In the genomic region with DNA sequence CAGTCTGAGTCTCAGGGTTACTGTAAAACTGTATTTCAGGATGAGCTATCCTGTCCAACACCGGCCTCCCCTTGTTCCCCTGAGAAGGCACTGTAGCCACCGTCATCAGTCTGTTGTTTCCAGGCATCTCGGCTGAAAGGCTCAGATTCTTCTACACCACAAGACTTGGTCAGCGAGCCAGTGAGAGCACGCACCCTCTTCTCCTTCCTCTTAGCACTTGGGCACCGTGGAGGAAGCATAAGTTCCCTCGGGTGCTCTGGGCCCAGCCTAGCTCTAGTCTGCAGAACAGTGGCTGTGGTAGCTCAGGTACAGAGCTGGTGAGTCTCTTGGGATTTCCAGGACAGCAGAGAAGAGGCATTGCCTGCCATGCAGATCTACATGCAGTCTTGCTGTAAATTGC, we compare ENCODE assay signal across 13 mouse cellular contexts.
"Had no signal": no experiment of that assay in that cellular context is flagged by ENCODE, and none has a peak within 500 bp of the region (broad histone marks: within the 10 kb centered on the region; RNA-seq: fewer than 3 reads in every experiment).

No protein-coding gene starts in this region.

- H3K4me3 ChIP-seq: kidney, embryonic 15.5 days; limb, embryonic 13.5 days; midbrain, embryonic 13.5 days had no signal

- H3K36me3 ChIP-seq: kidney, embryonic 15.5 days; limb, embryonic 13.5 days; midbrain, embryonic 13.5 days had no signal

- H3K4me2 ChIP-seq: kidney, embryonic 15.5 days; limb, embryonic 13.5 days; midbrain, embryonic 13.5 days had no signal

- H3K27me3 ChIP-seq: kidney, embryonic 15.5 days; limb, embryonic 13.5 days; midbrain, embryonic 13.5 days had no signal

- H3K9ac ChIP-seq: kidney, embryonic 15.5 days; limb, embryonic 13.5 days; liver, embryonic 14.5 days; midbrain, embryonic 13.5 days had no signal

- ATAC-seq: lung, postnatal 0 days; midbrain, embryonic 13.5 days had no signal

- H3K9me3 ChIP-seq: kidney, embryonic 15.5 days; limb, embryonic 13.5 days; midbrain, embryonic 13.5 days had no signal

- DNase-seq: kidney, adult 2 months; kidney, postnatal 14 days; layer of hippocampus, postnatal 36 days; lung, adult 18-20 months; lung, postnatal 4 days; right cerebral cortex, adult 18-20 months; right cerebral cortex, postnatal 25 days had no signal

- H3K27ac ChIP-seq: kidney, embryonic 15.5 days; limb, embryonic 13.5 days; liver, embryonic 14.5 days; midbrain, embryonic 13.5 days; stomach, postnatal 0 days had no signal

- H3K4me1 ChIP-seq: midbrain, embryonic 13.5 days had no signal
